Mouse (Mus musculus) lung, postnatal 4 days (tissue): ENCODE results near the gene Ece2.
A peak's percentile ranks its signal among the peaks of the same experiment; 100 is the strongest.

Source experiments
- DNase-seq, 2 experiments: peaks; one replicate each; pipeline ENCODE4 v3.0.0; 2021

The Ece2 gene

GRCm38 (mm10) chr16:20692241-20692965 is 62.8 kb downstream of the Ece2 start:
- DNase-seq, result no peak

DNA sequence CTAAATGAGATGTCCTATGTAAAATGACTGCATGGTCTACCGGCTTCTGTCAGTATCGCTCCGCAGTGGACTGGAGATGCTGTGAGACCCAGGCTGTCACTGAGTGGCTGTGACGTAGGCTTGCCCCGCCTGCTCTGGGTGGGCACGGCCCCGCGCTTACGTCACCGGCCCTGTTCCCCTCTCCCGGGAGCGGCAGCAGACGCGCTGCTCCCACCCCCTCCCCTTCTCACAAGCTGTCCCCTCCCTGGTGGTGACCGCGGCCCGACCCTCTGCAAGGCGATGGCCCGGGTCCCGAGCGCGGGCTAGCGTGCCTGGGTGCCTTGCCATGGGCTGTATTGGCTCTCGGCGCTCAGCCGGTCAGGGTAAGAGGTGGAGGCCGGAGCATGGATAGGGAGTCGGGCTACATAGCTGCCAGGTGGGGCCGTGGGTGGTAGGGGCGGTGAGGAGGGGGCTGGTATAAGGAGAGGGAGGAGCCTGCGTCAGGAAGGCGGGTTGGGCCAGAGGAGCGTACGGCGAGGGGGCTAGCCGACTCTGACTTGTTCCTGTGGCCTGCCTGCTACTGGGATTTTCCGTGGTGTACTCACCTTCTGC is 63.6 kb downstream of the Ece2 start, which contains the start of gene Fam131a:
Gene Fam131a (plus strand): TSS at position 131 of the 591 bp plus-strand sequence.
- DNase-seq, result peak; percentile 93

- DNase-seq, result peak; percentile 41 to 60
Measured at GRCm38 (mm10) chr16:20694781-20695180, 65.2 kb downstream of the Ece2 start.

DNA sequence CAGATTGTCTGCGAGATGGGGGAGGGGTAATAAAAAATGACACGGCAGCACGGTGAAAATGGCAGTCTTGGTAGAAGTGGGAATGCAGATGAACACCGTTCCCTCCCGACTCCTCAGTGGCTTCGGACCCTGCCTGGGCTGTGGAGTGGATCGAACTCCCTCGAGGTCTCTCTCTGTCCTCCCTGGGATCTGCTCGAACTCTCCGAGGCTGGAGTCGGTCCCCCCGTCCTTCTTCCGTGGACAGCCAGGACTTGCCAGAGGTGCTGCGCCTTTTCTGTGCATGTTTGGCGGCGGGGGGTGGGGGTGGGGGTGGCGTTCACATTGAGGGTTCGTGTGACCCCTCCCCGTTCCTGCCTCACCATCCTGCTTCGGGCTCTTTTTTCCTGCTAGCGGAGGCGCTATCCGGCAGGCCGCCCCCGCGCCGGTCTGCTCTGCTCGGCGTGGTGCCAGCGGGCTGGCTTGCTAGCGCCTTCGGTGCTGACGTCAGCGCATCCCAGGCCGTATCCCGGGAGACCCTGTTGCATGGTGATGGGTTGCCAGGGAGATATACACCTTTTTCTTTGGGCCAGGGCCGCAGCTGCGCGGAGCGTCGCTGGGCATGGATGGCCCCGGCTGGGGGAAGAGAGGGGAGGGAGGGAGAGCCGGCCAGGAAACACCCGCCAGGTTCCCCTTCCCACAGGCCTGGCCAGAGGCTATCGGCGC is 66.1 kb downstream of the Ece2 start:
- DNase-seq, result peak; percentile 86 to 89
